Mouse (Mus musculus): Measurements from ENCODE around the gene Nr2f1. TPM values are rescaled to one million over a fixed set of nuclear protein-coding genes. Genes with fewer than 3 reads are reported as not detected.

The Nr2f1 gene
- polyA plus RNA-seq, 1 experiment from 2014 or later: 12.6 TPM

DNA sequence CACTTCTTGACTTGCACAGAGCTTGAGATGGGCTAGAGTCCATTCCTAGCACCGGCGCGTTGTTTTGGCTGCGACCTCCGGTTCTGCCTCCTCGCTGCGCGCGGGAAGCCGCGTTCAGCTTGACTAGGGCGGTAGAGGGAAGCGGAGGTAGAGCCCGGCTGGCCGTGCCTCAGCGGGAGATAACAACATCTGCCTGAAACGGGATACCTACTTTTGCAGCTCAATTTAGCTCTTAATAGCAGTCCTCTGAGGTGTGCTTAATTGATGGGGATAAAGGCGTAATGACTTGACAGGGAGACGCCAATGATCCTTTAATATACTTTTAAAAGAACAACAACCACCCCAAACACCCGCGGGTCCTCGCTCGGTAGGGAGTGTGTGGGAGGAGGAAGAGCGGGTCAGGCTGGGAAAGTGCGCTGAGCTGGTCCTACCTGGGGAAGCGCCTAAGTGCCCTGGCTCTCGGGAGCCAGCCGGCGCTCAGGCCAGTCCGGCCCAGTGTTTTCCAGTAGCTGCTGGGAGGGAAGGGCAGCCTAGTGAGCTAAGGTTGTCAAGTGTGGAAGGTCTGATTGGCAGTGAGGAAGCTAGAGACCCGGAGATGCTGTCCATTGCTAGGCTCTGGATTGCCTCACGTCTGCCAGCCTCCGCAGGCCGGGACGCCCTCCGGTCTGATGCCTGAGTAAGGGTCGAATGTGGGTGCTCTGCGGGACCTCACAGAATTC lies 10.6 kb upstream of the Nr2f1 start:
- Histone ChIP-seq H3K27ac (ENCODE audit: low read length) (no peak overlapping the region), H3K27me3 (ENCODE audit: control insufficient read depth, insufficient read depth, low read length) (peaks cover 12% of the 10 kb centered on the region; the same call in 1 of the 2 replicates), H3K4me3 (replicated peaks; ENCODE audit: low read length) (peak overlapping the region; percentile 36), H3K9me3 (replicated peaks; ENCODE audit: control insufficient read depth, low read length) (no peaks in the 10 kb centered on the region), H3K4me2 (ENCODE audit: low read depth, low read length) (peak overlapping the region; percentile 65), H3K36me3 (ENCODE audit: control insufficient read depth, insufficient read depth, low read length) (no peaks in the 10 kb centered on the region), H3K9ac (ENCODE audit: low read length) (peak overlapping the region; percentile 59), H3K4me1 (ENCODE audit: control insufficient read depth, insufficient read depth, low read length) (peaks cover 6% of the 10 kb centered on the region; the same call in 1 of the 2 replicates)
- peak; percentile 65; the same call in 1 of the 2 replicates for ATAC-seq (ENCODE audit: insufficient read depth, low FRiP score)
- WGBS: 6% methylated on average over 38 of the region's 38 CpGs

DNA sequence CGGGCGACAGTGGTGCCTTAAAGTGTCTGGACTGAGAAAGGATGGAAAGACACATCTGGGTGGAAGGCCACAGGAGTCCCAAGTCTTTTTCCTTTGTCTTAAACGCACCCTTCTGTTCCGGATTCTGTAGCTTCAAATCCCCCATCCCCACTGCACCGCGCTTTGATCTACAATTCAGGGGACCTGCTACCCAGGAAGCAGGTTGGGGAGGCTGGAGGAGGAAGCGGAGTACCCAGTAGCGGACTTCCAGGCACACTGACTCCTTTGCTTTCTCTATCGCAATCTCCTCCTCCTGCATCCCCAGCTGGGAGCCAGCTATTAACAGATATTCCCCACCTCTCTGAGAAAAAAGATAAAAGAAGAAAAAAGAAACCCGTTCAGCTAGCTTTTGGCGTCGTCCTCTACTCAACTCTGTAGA lies 10.1 kb upstream of the Nr2f1 start:
- no peaks in the 10 kb centered on the region for H3K9me3 ChIP-seq (replicated peaks; ENCODE audit: control insufficient read depth, low read length)
- H3K4me1 ChIP-seq (ENCODE audit: control insufficient read depth, insufficient read depth, low read length): peaks cover 6% of the 10 kb centered on the region
- ATAC-seq (ENCODE audit: insufficient read depth, low FRiP score): no peak
- H3K36me3 ChIP-seq (ENCODE audit: control insufficient read depth, insufficient read depth, low read length): no peaks in the 10 kb centered on the region
- peak overlapping the region; percentile 59 for H3K9ac ChIP-seq (ENCODE audit: low read length)
- no peak overlapping the region for H3K27ac ChIP-seq (ENCODE audit: low read length)
- H3K27me3 ChIP-seq (ENCODE audit: control insufficient read depth, insufficient read depth, low read length): peaks cover 12% of the 10 kb centered on the region; the same call in 1 of the 2 replicates
- H3K4me2 ChIP-seq (ENCODE audit: low read depth, low read length): peak overlapping the region; percentile 65
- H3K4me3 ChIP-seq (replicated peaks; ENCODE audit: low read length): peak overlapping the region; percentile 36
- WGBS: 12% methylated on average over 12 of the region's 12 CpGs

DNA sequence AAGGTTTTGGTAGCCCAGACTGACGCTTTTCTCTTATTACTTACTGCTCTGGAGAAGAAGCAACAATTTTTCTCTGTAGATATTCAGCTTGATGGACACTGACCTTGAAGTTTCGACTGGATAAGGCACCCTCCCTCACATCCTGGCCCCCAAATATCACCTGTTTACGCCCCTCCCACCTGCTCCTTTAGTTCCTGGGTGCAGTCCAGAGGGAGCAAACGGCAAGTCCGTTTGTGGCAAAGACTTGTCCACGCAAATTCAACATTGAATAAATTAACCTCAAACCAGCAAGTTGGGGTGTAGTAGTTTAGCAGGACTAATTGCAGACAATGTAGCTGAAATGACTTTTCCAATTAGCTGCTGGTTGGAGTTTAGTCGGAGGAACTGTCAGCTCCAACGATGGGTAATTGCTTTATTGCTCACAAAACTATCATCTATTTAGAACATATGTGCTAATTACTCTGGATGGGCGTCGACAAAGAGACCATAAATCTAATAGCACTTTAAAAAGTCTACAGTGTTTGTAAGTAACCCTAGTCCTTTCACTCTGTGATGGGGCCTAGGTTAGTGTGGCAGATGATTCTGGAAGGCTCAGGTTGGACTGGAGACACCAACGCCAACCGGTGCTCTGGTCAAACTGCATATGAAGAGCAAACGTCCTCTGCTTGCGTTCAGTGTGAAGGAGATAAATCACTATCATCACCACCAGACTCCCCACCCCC lies 9.3 kb upstream of the Nr2f1 start:
- no peak overlapping the region for H3K27ac ChIP-seq (ENCODE audit: low read length)
- no peak for ATAC-seq (ENCODE audit: insufficient read depth, low FRiP score)
- H3K9me3 ChIP-seq (replicated peaks; ENCODE audit: control insufficient read depth, low read length): no peaks in the 10 kb centered on the region
- no peaks in the 10 kb centered on the region for H3K36me3 ChIP-seq (ENCODE audit: control insufficient read depth, insufficient read depth, low read length)
- WGBS: 40% methylated on average over 14 of the region's 14 CpGs
- no peak overlapping the region; the same call in 1 of the 2 replicates for H3K4me2 ChIP-seq (ENCODE audit: low read depth, low read length)
- H3K4me1 ChIP-seq (ENCODE audit: control insufficient read depth, insufficient read depth, low read length): peaks cover 9% of the 10 kb centered on the region
- H3K9ac ChIP-seq (ENCODE audit: low read length): no peak overlapping the region
- H3K27me3 ChIP-seq (ENCODE audit: control insufficient read depth, insufficient read depth, low read length): peaks cover 14% of the 10 kb centered on the region; the same call in 1 of the 2 replicates
- H3K4me3 ChIP-seq (replicated peaks; ENCODE audit: low read length): no peak overlapping the region

GRCm38 (mm10) chr13:78207796-78208645 lies 8.5 kb upstream of the Nr2f1 start:
- Histone ChIP-seq H3K4me2 (ENCODE audit: low read depth, low read length) (peak overlapping the region; percentile 23), H3K36me3 (ENCODE audit: control insufficient read depth, insufficient read depth, low read length) (no peaks in the 10 kb centered on the region), H3K4me1 (ENCODE audit: control insufficient read depth, insufficient read depth, low read length) (peaks cover 11% of the 10 kb centered on the region), H3K9me3 (replicated peaks; ENCODE audit: control insufficient read depth, low read length) (no peaks in the 10 kb centered on the region), H3K9ac (ENCODE audit: low read length) (0 out of 2 replicates have a peak overlapping the region, but pooled peaks have one; percentile 15), H3K4me3 (replicated peaks; ENCODE audit: low read length) (no peak overlapping the region), H3K27me3 (ENCODE audit: control insufficient read depth, insufficient read depth, low read length) (peaks cover 16% of the 10 kb centered on the region; the same call in 1 of the 2 replicates), H3K27ac (ENCODE audit: low read length) (no peak overlapping the region)
- no peak for ATAC-seq (ENCODE audit: insufficient read depth, low FRiP score)
- WGBS: 33% methylated on average over 12 of the region's 12 CpGs

DNA sequence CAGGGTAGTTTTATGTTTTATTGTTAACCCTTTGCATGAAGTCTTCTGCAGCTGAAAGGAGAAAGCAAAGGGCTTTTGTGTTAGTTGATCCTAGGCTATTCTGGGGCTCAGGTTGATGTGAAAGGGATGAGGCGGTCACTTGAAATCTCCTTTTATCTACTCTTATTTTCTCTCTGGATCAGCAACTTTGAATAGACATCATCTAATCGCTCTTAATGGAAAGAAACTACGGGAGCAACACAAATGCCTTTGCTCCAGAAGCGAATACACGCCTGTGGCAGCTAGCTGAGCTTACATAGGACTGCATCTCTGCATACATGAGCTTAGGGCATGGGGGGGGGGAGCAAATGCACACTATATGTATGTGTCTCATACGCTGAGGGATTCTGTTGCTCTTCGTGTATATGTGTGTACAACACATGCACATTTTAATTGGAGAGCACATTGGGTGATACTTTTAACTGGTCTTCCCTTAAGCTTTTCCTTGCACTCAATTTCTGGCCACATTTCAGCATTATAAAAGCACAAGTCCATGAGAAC lies 7.4 kb upstream of the Nr2f1 start:
- H3K9ac ChIP-seq (ENCODE audit: low read length): no peak overlapping the region
- 0 out of 2 replicates have a peak, but pooled peaks cover 14% of the 10 kb centered on the region for H3K27me3 ChIP-seq (ENCODE audit: control insufficient read depth, insufficient read depth, low read length)
- peak overlapping the region; percentile 12; the same call in 1 of the 2 replicates for H3K4me3 ChIP-seq (replicated peaks; ENCODE audit: low read length)
- peak overlapping the region; percentile 44 for H3K4me2 ChIP-seq (ENCODE audit: low read depth, low read length)
- peaks cover 18% of the 10 kb centered on the region for H3K4me1 ChIP-seq (ENCODE audit: control insufficient read depth, insufficient read depth, low read length)
- no peaks in the 10 kb centered on the region for H3K9me3 ChIP-seq (replicated peaks; ENCODE audit: control insufficient read depth, low read length)
- ATAC-seq (ENCODE audit: insufficient read depth, low FRiP score): no peak
- WGBS: 47% methylated on average over 7 of the region's 7 CpGs
- H3K27ac ChIP-seq (ENCODE audit: low read length): no peak overlapping the region
- no peaks in the 10 kb centered on the region for H3K36me3 ChIP-seq (ENCODE audit: control insufficient read depth, insufficient read depth, low read length)

GRCm38 (mm10) chr13:78205426-78205825 lies 5.9 kb upstream of the Nr2f1 start:
- peaks cover 9% of the 10 kb centered on the region for H3K27me3 ChIP-seq (ENCODE audit: control insufficient read depth, insufficient read depth, low read length)
- H3K4me1 ChIP-seq (ENCODE audit: control insufficient read depth, insufficient read depth, low read length): peaks cover 15% of the 10 kb centered on the region
- H3K4me3 ChIP-seq (replicated peaks; ENCODE audit: low read length): no peak overlapping the region
- ATAC-seq (ENCODE audit: insufficient read depth, low FRiP score): no peak
- no peaks in the 10 kb centered on the region for H3K36me3 ChIP-seq (ENCODE audit: control insufficient read depth, insufficient read depth, low read length)
- no peak overlapping the region for H3K27ac ChIP-seq (ENCODE audit: low read length)
- no peak overlapping the region for H3K9ac ChIP-seq (ENCODE audit: low read length)
- no peaks in the 10 kb centered on the region for H3K9me3 ChIP-seq (replicated peaks; ENCODE audit: control insufficient read depth, low read length)
- no peak overlapping the region for H3K4me2 ChIP-seq (ENCODE audit: low read depth, low read length)

DNA sequence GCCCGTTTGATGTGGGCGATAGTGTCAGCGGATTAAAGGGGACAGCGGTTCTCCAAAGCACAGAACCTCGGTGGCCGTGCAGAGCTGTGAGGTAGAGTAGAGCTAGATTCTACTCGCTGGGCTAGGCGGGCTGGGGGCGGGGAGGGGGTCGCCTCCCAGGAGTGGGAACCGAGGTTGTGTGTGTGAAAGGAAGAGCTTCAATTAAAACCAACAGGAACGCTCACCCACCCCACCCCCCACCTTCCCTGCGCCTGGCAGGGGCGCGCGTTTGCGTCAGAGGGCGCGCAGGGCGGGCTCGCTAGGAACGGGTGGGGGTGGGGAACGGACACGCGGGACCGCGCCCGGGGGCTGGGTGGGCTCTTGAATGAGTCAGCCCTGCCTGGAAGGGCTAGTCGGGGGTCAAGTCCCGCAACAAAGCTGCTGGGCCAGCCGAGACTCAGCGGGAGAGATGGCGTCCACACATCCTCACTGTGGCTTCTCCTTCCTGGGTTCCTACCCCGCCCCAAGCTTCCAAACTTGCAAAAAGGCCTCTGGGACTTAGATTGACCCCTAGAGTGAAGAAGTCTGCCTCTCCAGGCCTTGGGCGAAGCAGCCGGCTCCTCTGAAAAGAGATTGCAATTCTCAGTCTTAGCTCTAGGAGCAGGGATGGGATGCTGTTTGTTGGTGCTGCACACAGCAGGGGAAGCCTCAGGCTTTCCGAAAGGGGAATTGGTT lies 3.9 kb upstream of the Nr2f1 start:
- Histone ChIP-seq H3K9me3 (replicated peaks; ENCODE audit: control insufficient read depth, low read length) (no peaks in the 10 kb centered on the region), H3K27me3 (ENCODE audit: control insufficient read depth, insufficient read depth, low read length) (peaks cover 9% of the 10 kb centered on the region), H3K9ac (ENCODE audit: low read length) (peak overlapping the region; percentile 80), H3K4me1 (ENCODE audit: control insufficient read depth, insufficient read depth, low read length) (peaks cover 12% of the 10 kb centered on the region), H3K4me2 (ENCODE audit: low read depth, low read length) (peak overlapping the region; percentile 57), H3K27ac (ENCODE audit: low read length) (peak overlapping the region; percentile 92), H3K4me3 (replicated peaks; ENCODE audit: low read length) (peak overlapping the region; percentile 64), H3K36me3 (ENCODE audit: control insufficient read depth, insufficient read depth, low read length) (no peaks in the 10 kb centered on the region)
- WGBS: under 1% methylated on average over 35 of the region's 37 CpGs
- peak; percentile 48 for ATAC-seq (ENCODE audit: insufficient read depth, low FRiP score)

Measured in stomach, embryonic 16.5 days (tissue).